Mouse (Mus musculus): ENCODE measurements around the gene Suv39h1.
A peak's percentile ranks its signal among the peaks of the same experiment; 100 is the strongest.
"Not testable (repeated sequence)": the region's sequence is repeated elsewhere in the genome, so short reads cannot be mapped to it uniquely, and the experiment has no call there.

Gene Suv39h1

GRCm38 (mm10) chrX:8074430-8075014 is at the start of gene Suv39h1:
Gene Suv39h1 (minus strand): TSS chrX:8074760.
- DNase-seq: peak; percentile 90 to 95

GRCm38 (mm10) chrX:8123821-8124470 is 49.4 kb upstream of the Suv39h1 start:
- no peak for DNase-seq

GRCm38 (mm10) chrX:8117264-8117663 is 42.7 kb upstream of the Suv39h1 start:
- DNase-seq: no peak

GRCm38 (mm10) chrX:8115275-8115674 is 40.7 kb upstream of the Suv39h1 start:
- DNase-seq: no peak

GRCm38 (mm10) chrX:8105019-8105418 is 30.5 kb upstream of the Suv39h1 start:
- DNase-seq: no peak

GRCm38 (mm10) chrX:8102213-8102668 is 27.7 kb upstream of the Suv39h1 start:
- no peak for DNase-seq

GRCm38 (mm10) chrX:8101017-8101416 is 26.5 kb upstream of the Suv39h1 start:
- peak; percentile 45 to 69 for DNase-seq

GRCm38 (mm10) chrX:8099435-8099834 is 24.9 kb upstream of the Suv39h1 start:
- DNase-seq: no peak

- peak; percentile 95 to 97 for DNase-seq
Measured at GRCm38 (mm10) chrX:8096787-8097242, 22.3 kb upstream of the Suv39h1 start.

GRCm38 (mm10) chrX:8096068-8096786 is 21.7 kb upstream of the Suv39h1 start:
- DNase-seq: peak; percentile 73 to 89

- no peak for DNase-seq
Measured at GRCm38 (mm10) chrX:8095546-8095945, 21.0 kb upstream of the Suv39h1 start.

GRCm38 (mm10) chrX:8090954-8091347 is 16.4 kb upstream of the Suv39h1 start:
- DNase-seq: not testable (repeated sequence)

GRCm38 (mm10) chrX:8090346-8090953 is 15.9 kb upstream of the Suv39h1 start, which contains the start of gene Was:
Gene Was (minus strand): TSS chrX:8090498.
- DNase-seq: no peak

- peak; percentile 9 to 41 for DNase-seq
Measured at GRCm38 (mm10) chrX:8089746-8090145, 15.2 kb upstream of the Suv39h1 start.

GRCm38 (mm10) chrX:8085611-8086010 is 11.1 kb upstream of the Suv39h1 start:
- DNase-seq: no peak

GRCm38 (mm10) chrX:8084771-8085259 is 10.3 kb upstream of the Suv39h1 start:
- no peak for DNase-seq

- DNase-seq: no peak
Measured at GRCm38 (mm10) chrX:8075104-8075503, 544 bp upstream of the Suv39h1 start.

- DNase-seq: peak; percentile 41 to 63
Measured at GRCm38 (mm10) chrX:8073881-8074429, 605 bp downstream of the Suv39h1 start.

- DNase-seq: no peak
Measured at GRCm38 (mm10) chrX:8069166-8069565, 5.4 kb downstream of the Suv39h1 start.

- not testable (repeated sequence) for DNase-seq
Measured at GRCm38 (mm10) chrX:8051044-8051781, 23.3 kb downstream of the Suv39h1 start.

- DNase-seq: no peak
Measured at GRCm38 (mm10) chrX:8033009-8033408, 41.6 kb downstream of the Suv39h1 start.

GRCm38 (mm10) chrX:8026811-8027210 is 47.7 kb downstream of the Suv39h1 start:
- no peak for DNase-seq

Measured in kidney, postnatal 4 days (tissue).